Mouse (Mus musculus) midbrain, embryonic 16.5 days (tissue): Measurements from ENCODE around the gene Inhba. TPM values are rescaled to one million over a fixed set of nuclear protein-coding genes. Genes with fewer than 3 reads are reported as not detected.

Experiments
- ATAC-seq: fragments of 200-750 bp; cut with Nextera tagmentation; 2 replicates; pipeline ENCODE4 v1.8.0; 2017; ENCODE audit warnings: moderate TSS enrichment
- H3K27ac ChIP-seq: fragments of 300-500 bp; sonication (generic); 2 replicates; pipeline ENCODE4 v1.5.1; 2014; ENCODE audit warnings: mild to moderate bottlenecking, low read length, mixed read lengths
- H3K27me3 ChIP-seq: fragments of 300-500 bp; sonication (generic); 2 replicates; pipeline ENCODE4 v1.6.1; 2014; ENCODE audit warnings: low read depth, low read length, mixed read lengths; ENCODE audit not compliant: control insufficient read depth, insufficient read depth
- H3K36me3 ChIP-seq: fragments of 300-500 bp; sonication (generic); 2 replicates; pipeline ENCODE4 v1.6.1; 2014; ENCODE audit warnings: mild to moderate bottlenecking, low read length, moderate library complexity, mixed read lengths; ENCODE audit not compliant: control insufficient read depth, insufficient read depth
- H3K4me1 ChIP-seq: fragments of 300-500 bp; sonication (generic); 2 replicates; pipeline ENCODE4 v1.6.1; 2014; ENCODE audit warnings: mild to moderate bottlenecking, low read length, mixed read lengths; ENCODE audit not compliant: control insufficient read depth, insufficient read depth
- H3K4me2 ChIP-seq: fragments of 300-500 bp; sonication (generic); 2 replicates; pipeline ENCODE4 v1.6.1; 2014; ENCODE audit warnings: mild to moderate bottlenecking, low read length, mixed read lengths
- H3K4me3 ChIP-seq: fragments of 300-500 bp; sonication (generic); 2 replicates; pipeline ENCODE4 v1.5.1; 2014; ENCODE audit warnings: low read depth, mild to moderate bottlenecking, low read length, moderate library complexity, mixed read lengths
- H3K9ac ChIP-seq: fragments of 300-500 bp; sonication (generic); 2 replicates; pipeline ENCODE4 v1.6.1; 2014; ENCODE audit warnings: low read depth, low read length, mixed read lengths
- H3K9me3 ChIP-seq: fragments of 300-500 bp; sonication (generic); replicated peaks from 2 replicates; pipeline ENCODE4 v1.6.1; 2014; ENCODE audit warnings: mild to moderate bottlenecking, low read length, mixed read lengths; ENCODE audit not compliant: control insufficient read depth, poor library complexity, severe bottlenecking
- whole genome bisulfite sequencing: fragments of 180-500 bp; shearing (Covaris S2); extraction: QIAGEN DNeasy Blood & Tissue Kit; methylation state at CpG from one replicate; pipeline ENCODE4 v1.1.7; 2014; 5-methylcytosine and 5-hydroxymethylcytosine counted together
- polyA plus RNA-seq: library from polyadenylated mRNA; unstranded; fragments of >200 nt; fragmentation: Nextera tagmentation; extraction: Ambion mirVana; gene quantifications from 2 replicates; pipeline ENCODE4 v1.2.1, GENCODE M21; 2015

Gene Inhba
- polyA plus RNA-seq, 1 experiment from 2014 or later, result 1.8 TPM

DNA sequence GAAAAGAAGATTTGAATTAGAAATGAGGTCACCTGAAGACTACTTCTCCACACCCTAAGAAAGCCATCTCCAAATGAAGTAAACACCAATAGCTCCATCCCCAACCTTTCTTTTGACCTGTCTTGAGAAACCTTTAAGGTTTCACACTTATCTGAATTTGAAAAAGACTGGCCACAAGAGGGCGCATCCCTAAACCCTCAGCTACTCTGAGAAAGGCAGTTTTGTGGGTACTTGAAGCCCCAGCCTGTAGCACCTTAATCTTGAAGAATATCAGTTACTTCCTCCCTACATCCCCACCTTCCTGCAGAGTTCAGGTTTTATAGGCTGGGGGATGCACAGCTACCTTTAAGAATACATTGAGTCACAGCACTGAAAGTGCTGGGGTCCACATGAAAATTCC lies 9.0 kb downstream of the Inhba start:
- no peak overlapping the region for H3K27ac ChIP-seq
- no peak overlapping the region for H3K4me3 ChIP-seq
- WGBS, result 3% methylated on average over 1 of the region's 1 CpGs
- no peak for ATAC-seq
- H3K4me1 ChIP-seq, result peaks cover 10% of the 10 kb centered on the region; the same call in 1 of the 2 replicates
- no peak overlapping the region for H3K9ac ChIP-seq
- H3K4me2 ChIP-seq, result no peak overlapping the region; the same call in 1 of the 2 replicates
- H3K27me3 ChIP-seq, result peaks cover 9% of the 10 kb centered on the region
- no peaks in the 10 kb centered on the region for H3K9me3 ChIP-seq
- no peaks in the 10 kb centered on the region for H3K36me3 ChIP-seq

DNA sequence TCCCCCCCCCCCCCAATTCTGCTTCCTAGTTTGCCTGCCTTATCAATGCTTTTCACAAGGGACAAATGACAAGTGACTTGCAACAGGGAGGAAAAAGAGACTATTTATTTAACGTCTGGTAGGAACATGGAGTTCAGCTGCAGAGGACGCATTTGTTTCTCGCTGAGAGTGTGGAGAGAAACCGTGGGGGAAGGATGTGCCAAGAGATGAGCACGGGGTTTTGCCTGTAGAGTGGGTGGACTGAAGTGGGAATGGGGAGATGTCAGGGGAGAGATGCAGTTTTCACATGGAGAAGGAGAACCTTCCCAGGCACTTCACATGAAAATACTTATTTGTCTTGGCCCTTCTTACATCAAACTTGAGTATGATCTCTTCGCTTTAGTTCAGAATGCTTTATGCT lies 9.5 kb downstream of the Inhba start:
- H3K4me1 ChIP-seq, result peaks cover 10% of the 10 kb centered on the region; the same call in 1 of the 2 replicates
- no peak overlapping the region for H3K4me3 ChIP-seq
- ATAC-seq, result no peak
- H3K27me3 ChIP-seq, result peaks cover 9% of the 10 kb centered on the region
- H3K36me3 ChIP-seq, result no peaks in the 10 kb centered on the region
- H3K27ac ChIP-seq, result no peak overlapping the region
- no peak overlapping the region; the same call in 1 of the 2 replicates for H3K4me2 ChIP-seq
- 67% methylated on average over 6 of the region's 6 CpGs for WGBS
- no peak overlapping the region for H3K9ac ChIP-seq
- no peaks in the 10 kb centered on the region for H3K9me3 ChIP-seq

DNA sequence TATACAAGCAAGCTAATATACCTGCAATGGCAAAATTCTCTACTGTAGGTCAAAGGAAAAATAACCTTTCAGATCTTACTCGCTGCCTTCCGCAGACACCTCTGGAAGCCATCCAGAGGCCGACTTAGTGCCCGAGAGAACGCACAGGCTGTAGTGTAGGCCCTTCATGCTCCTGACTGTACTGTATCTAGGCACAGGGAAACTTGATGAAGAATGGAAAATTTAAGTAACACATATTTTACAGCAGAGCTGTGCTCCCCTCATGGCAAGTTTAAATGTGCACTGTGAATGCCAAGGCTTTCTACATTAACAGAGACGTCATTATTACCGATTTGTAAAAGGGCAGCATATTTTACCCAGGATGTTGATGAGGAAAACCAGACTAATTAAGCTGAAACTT lies 10.2 kb downstream of the Inhba start:
- Histone ChIP-seq H3K27me3 (peaks cover 9% of the 10 kb centered on the region), H3K4me2 (peak overlapping the region; percentile 51; the same call in 1 of the 2 replicates), H3K27ac (no peak overlapping the region), H3K9ac (no peak overlapping the region), H3K4me3 (no peak overlapping the region), H3K4me1 (peaks cover 10% of the 10 kb centered on the region; the same call in 1 of the 2 replicates), H3K36me3 (no peaks in the 10 kb centered on the region), H3K9me3 (no peaks in the 10 kb centered on the region)
- 92% methylated on average over 7 of the region's 7 CpGs for WGBS
- no peak for ATAC-seq

DNA sequence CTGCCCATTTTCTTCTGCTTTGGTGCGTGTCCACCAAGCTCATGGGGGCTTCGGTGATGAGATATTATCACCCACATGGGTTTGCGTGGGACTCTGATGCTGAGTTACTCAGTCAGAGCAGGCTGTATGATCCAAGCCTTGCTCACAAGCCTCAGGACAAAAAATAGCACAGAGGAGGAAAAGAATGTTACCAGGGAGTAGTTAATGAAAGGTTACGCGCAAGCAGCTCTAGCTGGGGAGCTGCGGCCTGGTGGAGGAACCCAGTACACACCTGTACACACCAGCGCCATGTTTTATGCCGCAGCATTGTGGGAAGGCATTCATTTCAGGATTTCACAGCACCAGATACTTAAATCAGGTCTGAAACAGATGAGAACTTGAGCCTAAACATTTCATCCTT lies 10.9 kb downstream of the Inhba start:
- no peak for ATAC-seq
- 93% methylated on average over 8 of the region's 8 CpGs for WGBS
- Histone ChIP-seq H3K36me3 (no peaks in the 10 kb centered on the region), H3K27me3 (peaks cover 9% of the 10 kb centered on the region), H3K9me3 (no peaks in the 10 kb centered on the region), H3K27ac (peak overlapping the region; percentile 60), H3K4me3 (peak overlapping the region; percentile 34), H3K4me1 (0 out of 2 replicates have a peak, but pooled peaks cover 6% of the 10 kb centered on the region), H3K9ac (no peak overlapping the region), H3K4me2 (peak overlapping the region; percentile 51)

DNA sequence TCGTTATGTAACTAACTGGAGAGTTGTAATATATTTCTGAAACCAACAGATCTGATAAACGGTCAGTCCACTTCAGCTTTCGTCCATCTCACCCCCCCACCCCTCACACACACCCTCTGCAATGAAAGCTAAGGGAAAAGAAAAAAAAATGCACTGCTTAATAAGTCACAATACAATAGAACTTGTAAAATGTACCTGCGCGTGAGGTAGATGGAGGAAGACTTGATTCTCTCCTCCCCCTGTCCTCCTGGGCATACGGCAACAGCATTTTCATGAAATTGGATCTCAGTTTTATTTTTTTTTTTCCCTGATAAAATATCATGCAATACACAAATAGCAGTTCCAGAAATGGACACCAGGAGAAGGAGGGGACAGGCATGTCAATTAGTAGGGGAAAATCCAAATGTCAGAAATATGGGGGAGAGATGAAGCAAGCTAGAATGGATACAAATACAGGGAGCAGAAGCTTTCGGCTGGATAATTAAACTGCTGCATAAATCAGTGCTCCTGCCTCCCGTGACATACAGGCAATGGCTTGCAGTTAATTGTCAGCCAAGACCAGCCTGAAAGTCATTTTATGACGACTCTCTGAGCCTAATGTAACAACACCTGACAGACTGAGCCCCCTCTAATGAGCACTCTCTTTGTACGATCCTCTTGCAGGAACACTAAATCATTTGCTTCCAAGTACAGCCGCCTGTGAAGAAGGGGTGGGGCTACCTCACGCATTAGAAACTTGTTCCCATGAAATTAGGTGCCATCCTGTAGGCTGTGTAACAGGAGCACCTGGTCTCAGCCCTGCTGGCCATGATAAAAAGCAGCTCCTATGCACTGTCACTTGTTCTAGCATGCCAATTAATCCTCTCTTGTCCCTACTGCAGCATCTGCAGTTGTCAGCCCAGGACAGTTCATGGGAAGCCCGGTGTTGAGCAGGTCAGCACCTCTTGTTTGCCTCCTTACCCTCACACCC lies 11.7 kb downstream of the Inhba start:
- peak; percentile 92 for ATAC-seq
- peak overlapping the region; percentile 51 for H3K4me2 ChIP-seq
- peak overlapping the region; percentile 34 for H3K4me3 ChIP-seq
- no peaks in the 10 kb centered on the region for H3K9me3 ChIP-seq
- 51% methylated on average over 13 of the region's 13 CpGs for WGBS
- peaks cover 3% of the 10 kb centered on the region for H3K27me3 ChIP-seq
- H3K9ac ChIP-seq, result 0 out of 2 replicates have a peak overlapping the region, but pooled peaks have one; percentile 38
- H3K4me1 ChIP-seq, result 0 out of 2 replicates have a peak, but pooled peaks cover 2% of the 10 kb centered on the region
- peak overlapping the region; percentile 63; the same call in 1 of the 2 replicates for H3K27ac ChIP-seq
- no peaks in the 10 kb centered on the region for H3K36me3 ChIP-seq

DNA sequence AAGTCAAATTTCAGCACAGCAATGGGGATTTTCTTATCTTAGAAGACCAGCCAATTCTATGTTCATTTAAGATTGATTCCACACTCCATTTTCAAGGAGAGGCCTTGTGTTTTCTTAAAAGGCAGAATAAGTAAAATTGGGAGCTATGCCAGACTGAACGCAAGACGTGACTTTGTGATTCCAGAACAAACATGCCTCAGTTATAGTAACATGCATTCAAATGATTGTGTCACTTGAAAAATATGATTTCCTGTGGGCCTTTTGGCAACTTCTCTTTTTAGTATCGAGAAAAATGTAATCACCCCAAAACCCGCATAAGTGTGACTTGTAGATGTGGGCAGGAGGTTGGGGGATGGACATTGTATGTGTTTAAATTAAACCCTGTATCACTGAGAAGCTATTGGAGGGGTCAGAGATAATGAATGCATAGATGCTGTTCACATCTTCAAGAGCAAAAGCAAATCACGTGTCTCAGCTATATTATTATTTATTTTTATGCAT lies 19.0 kb downstream of the Inhba start:
- H3K9ac ChIP-seq, result no peak overlapping the region
- H3K27ac ChIP-seq, result no peak overlapping the region
- no peak overlapping the region for H3K4me2 ChIP-seq
- H3K9me3 ChIP-seq, result no peaks in the 10 kb centered on the region
- 82% methylated on average over 5 of the region's 5 CpGs for WGBS
- ATAC-seq, result no peak
- H3K36me3 ChIP-seq, result no peaks in the 10 kb centered on the region
- no peaks in the 10 kb centered on the region for H3K27me3 ChIP-seq
- H3K4me3 ChIP-seq, result no peak overlapping the region
- H3K4me1 ChIP-seq, result no peaks in the 10 kb centered on the region

DNA sequence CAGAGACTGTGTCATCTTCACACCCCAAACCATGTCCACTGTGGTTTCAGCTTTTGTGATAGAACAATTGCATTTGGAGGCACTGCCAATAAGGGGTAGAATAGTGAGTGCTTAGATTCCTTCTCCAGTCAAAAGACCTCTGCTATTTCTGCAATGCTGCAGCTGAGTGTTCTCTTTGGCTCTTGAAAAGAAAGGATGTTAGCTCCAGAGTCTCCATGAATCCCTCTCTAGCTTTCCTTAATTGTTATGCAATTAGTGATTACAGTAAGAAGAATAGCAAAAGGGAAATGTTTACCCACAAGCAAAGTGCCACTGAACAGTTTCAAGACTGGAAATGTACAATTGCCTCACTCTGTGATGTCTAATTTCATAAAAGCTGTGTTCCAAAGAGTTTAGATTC lies 20.8 kb downstream of the Inhba start:
- Histone ChIP-seq H3K4me2 (no peak overlapping the region), H3K9me3 (no peaks in the 10 kb centered on the region), H3K27ac (no peak overlapping the region), H3K4me1 (no peaks in the 10 kb centered on the region), H3K36me3 (no peaks in the 10 kb centered on the region), H3K9ac (no peak overlapping the region), H3K4me3 (no peak overlapping the region), H3K27me3 (no peaks in the 10 kb centered on the region)
- ATAC-seq, result no peak

DNA sequence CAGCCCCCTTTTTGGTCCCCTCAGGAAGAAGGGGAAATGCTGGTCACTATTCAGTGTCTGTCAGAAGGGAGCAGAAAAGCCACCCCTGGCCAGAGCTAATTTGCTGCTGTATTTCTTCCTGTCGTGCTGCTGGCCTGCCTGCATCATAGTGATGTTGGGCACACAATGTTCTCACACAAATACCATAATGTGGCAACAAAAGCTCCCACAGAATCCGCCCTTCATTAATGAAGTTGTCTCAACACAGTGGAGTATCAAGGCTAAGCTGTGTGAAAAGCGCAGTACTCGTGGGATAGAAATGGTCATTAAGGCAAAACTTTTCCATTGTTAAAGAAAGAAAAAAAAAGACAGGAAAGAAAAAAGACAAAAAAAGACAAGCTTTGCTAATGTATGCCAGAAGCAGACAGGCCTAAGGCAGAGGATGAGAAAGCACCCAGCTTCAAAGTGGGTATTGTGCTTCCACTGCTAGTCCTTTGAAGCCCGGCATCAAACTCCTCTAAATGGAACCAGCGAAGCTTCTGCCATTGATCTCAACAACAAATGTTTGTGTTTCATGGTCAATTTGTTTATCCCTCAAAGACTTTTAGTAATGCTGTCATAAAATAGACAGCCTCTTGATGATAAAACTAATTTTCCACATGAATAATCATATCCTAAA lies 21.4 kb downstream of the Inhba start:
- no peak overlapping the region for H3K4me3 ChIP-seq
- WGBS, result 23% methylated on average over 6 of the region's 6 CpGs
- no peak overlapping the region for H3K9ac ChIP-seq
- no peaks in the 10 kb centered on the region for H3K36me3 ChIP-seq
- no peak overlapping the region for H3K27ac ChIP-seq
- H3K4me2 ChIP-seq, result no peak overlapping the region
- no peaks in the 10 kb centered on the region for H3K9me3 ChIP-seq
- ATAC-seq, result no peak
- no peaks in the 10 kb centered on the region for H3K27me3 ChIP-seq
- H3K4me1 ChIP-seq, result no peaks in the 10 kb centered on the region
